Mouse (Mus musculus) olfactory bulb, adult 2 months (tissue): ENCODE results near the gene Ctcf. TPM values are rescaled to one million over a fixed set of nuclear protein-coding genes. Genes with fewer than 3 reads are reported as not detected.

Experiments
- H3K27ac ChIP-seq: fragments of 200-500 bp; 2 replicates; pipeline ENCODE4 v1.5.1; 2012; ENCODE audit warnings: low read depth, low read length; ENCODE audit not compliant: insufficient read depth
- H3K4me1 ChIP-seq: fragments of 200-500 bp; 2 replicates; pipeline ENCODE4 v1.6.1; 2012; ENCODE audit warnings: low read length; ENCODE audit not compliant: control insufficient read depth, insufficient read depth
- H3K4me3 ChIP-seq: fragments of 200-500 bp; 2 replicates; pipeline ENCODE4 v1.5.1; 2012; ENCODE audit warnings: mild to moderate bottlenecking, low read depth, low read length, moderate library complexity; ENCODE audit not compliant: insufficient read depth
- CTCF ChIP-seq: fragments of 200-500 bp; IDR thresholded peaks from 2 replicates; pipeline ENCODE4 v1.5.1; 2012; ENCODE audit warnings: low read depth, mild to moderate bottlenecking, low read length, moderate library complexity; ENCODE audit not compliant: insufficient read depth
- POLR2A ChIP-seq: fragments of 200-500 bp; IDR thresholded peaks from 2 replicates; pipeline ENCODE4 v1.6.1; 2012; ENCODE audit warnings: mild to moderate bottlenecking, low read depth, low read length, moderate library complexity; ENCODE audit not compliant: insufficient read depth
- WGBS: fragments of 180-500 bp; shearing (Covaris S2); methylation state at CpG from one replicate; pipeline ENCODE4 v1.1.7; 2018; 5-methylcytosine and 5-hydroxymethylcytosine counted together
- polyA plus RNA-seq: library from polyadenylated mRNA; stranded (reverse); fragments of >200 nt; gene quantifications from 2 replicates; pipeline ENCODE4 v1.2.4, GENCODE M21; 2012; ENCODE audit warnings: low replicate concordance; ENCODE audit not compliant: missing spikeins, insufficient read depth, insufficient read length

The Ctcf gene
- polyA plus RNA-seq, 1 experiment, result not detected

DNA sequence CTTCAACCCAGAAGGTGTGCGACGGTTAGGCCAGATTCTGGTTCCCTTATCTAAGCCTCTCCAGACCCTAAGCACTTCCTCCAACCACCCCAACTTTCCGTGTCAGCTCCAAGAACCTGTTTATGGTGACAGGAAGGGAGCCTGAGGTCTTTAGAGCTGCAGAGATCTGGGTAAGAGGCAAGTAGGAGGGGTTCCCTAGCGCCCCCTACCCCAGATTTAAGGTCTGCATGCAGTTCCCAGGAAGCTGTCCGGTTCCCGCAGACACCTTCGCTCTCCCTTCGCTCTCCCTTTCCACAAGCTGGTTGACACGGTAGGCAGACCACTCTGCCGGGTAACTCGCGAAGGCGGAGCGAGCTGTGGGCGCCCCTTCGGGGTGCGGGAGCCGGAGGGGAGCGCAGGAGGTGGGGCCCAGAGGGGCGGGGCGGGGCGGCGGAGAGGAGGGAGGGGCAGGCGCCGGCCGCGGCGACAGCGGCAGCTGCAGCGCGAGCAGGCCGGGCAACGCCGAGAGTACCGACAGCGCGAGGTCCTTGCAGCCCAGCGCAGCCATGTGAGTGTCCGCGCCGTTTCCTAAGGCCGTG lies 31.5 kb upstream of the Ctcf start, which contains the start of gene Ripor1:
Ripor1 (plus strand) TSS at position 452 of the 578 bp plus-strand sequence.
- Histone ChIP-seq H3K27ac (peak within 1 kb of the TSS; percentile 95), H3K4me3 (peak within 1 kb of the TSS; percentile 89), H3K4me1 (peaks cover 20% of the 10 kb centered on the region)
- TF ChIP-seq POLR2A (peak; percentile 65; the same call in 1 of the 2 replicates), CTCF (peak; percentile 88)
- under 1% methylated on average over 31 of the region's 42 CpGs for WGBS

DNA sequence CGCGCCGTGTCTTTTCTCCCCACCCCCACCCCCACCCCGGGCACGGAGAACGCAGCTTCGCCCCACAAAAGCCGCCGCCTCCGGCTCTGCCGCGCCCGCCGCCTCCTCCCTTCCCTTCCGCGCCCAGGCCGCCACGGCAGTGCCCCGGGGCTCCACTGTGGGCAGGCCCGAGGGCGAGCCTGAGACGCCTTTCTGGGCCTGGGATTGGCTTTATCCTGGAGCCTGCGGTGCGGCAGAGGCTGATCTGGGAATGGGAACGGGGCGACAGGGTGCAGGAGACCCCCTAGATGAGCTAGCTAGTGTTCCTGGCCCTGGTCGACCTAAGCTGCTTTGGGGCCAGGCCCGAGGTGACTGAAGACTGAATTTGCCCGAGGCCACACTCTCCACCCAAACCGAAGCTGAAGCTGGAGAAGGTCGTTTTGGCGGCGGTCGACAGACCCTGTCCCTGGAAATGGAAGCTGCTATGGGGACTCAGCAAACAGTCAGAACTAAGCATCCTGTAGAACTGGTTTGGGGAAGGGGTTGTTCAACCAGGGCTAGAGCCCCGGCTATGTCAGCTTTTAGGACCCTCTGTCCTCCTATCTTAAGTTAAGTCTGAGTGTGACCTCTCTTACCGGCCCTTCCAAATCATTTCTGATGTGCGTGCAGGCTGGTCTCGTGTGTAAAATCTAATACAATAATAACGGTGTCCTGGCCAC lies 30.7 kb upstream of the Ctcf start:
- no peak for TF ChIP-seq CTCF
- TF ChIP-seq POLR2A, result no peak
- peak overlapping the region; percentile 95 for H3K27ac ChIP-seq
- under 1% methylated on average over 39 of the region's 39 CpGs for WGBS

DNA sequence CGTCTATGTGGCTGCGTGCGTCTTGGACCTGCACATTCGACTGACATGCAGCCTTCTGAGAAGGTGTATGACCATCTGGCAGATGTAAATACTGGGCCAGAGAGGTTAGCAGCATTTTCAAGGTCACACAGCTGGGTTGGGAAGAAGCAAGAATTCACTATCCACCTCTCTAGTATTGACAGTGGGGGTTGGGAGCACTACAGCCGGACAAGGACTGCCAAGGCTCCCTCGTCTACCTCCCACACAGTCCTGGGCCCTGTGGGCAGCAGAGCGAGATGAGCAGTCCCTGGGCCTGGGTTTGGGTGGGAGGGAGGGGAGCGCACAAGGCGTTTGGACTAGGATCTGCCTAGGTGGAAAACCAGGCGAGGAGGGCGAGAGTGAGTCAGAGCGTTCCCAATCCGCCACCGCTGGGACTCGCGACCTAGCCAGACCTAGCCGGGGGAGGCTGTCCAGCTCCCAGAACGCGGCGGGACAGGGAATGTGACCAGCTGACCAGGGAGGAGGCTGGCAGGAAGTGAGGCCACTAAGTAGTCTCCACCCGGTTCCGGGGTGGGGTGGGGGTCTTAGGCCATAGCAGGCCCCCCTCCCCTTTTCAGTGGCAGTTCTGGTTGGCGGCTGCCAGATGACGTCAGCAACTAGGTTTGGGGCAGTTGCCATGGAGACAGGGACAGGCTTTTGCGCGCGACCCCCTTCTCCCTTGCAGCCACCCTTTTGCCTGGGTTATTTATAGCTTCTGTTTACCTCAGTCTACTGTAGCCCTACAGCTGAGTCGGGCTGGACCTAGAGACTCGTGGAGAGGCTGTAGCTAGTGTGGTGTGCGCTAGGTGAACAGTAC lies 30.0 kb upstream of the Ctcf start:
- WGBS, result under 1% methylated on average over 30 of the region's 30 CpGs
- peak overlapping the region; percentile 89 for H3K4me3 ChIP-seq
- TF ChIP-seq CTCF, result no peak
- peak; percentile 68 for TF ChIP-seq POLR2A
- H3K4me1 ChIP-seq, result peaks cover 17% of the 10 kb centered on the region
- peak overlapping the region; percentile 95 for H3K27ac ChIP-seq

More for the DNA sequence above, 30.7 kb upstream of the Ctcf start:
- H3K4me3 ChIP-seq, result peak overlapping the region; percentile 89
- peaks cover 20% of the 10 kb centered on the region for H3K4me1 ChIP-seq

DNA sequence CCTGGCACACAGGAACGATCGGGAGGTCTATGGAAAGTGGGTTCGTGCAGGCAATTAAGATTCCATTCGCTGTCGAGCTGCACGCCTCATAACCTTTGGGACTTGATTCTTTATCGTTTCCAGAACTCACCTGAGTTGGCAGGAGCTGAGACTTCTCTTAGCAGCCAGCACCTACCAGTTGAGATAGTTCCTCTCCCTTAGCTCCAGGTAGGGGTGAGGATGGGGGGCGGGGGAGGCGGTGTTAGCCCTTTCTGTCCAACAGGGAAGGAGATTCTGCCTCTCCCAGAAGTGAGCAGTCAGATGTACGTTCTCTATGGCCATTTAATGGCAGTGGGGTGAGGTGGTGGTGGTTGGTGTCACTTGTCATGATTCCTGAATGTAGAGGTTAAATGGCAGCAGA lies 29.3 kb upstream of the Ctcf start:
- Histone ChIP-seq H3K4me3 (peak overlapping the region; percentile 89), H3K27ac (peak overlapping the region; percentile 95), H3K4me1 (peaks cover 19% of the 10 kb centered on the region)
- TF ChIP-seq CTCF (no peak), POLR2A (no peak)
- WGBS, result 2% methylated on average over 10 of the region's 10 CpGs

DNA sequence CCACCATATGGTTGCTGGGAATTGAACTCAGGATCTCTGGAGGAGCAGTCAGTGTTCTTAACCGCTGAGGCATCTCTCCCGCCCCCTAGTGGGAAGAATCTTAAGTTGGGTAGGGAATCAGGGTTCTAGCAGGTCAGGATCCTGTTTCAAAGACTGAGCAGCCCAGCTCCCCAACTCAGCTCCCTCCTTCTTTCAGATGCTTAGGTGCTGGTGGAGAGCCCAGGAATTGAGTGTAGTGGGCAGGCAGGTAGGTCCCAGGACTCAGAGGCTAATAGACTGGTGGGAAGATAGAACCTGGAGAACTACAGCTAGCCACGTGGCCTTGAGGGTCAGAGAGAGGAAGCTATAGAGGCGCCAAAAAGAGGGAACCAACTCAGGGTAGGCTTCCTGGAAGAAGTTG lies 28.7 kb upstream of the Ctcf start:
- Histone ChIP-seq H3K4me1 (peaks cover 17% of the 10 kb centered on the region), H3K4me3 (no peak overlapping the region), H3K27ac (no peak overlapping the region)
- TF ChIP-seq POLR2A (no peak), CTCF (no peak)
- 34% methylated on average over 4 of the region's 4 CpGs for WGBS

DNA sequence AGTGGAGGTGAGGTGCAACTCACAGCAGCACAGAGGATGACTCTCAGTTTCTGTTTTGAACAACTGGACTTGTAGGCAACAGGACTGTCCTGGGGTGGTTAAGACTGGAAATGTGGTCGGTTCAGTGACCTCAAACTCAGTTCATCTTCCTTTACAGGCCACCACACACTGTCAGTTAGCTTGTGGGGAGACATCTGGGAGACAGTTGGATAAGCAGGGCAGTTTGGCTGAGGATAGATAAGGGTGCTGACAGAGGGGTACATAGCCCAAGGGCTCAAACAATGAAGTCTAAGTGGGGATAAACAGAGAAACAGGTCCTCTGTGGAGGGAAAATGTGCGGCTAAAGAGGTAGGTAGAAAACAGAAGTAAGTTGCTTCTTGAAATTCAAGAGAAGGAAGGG lies 27.0 kb upstream of the Ctcf start:
- TF ChIP-seq POLR2A (no peak), CTCF (no peak)
- no peak overlapping the region for H3K27ac ChIP-seq
- peaks cover 32% of the 10 kb centered on the region for H3K4me1 ChIP-seq
- WGBS, result 78% methylated on average over 2 of the region's 2 CpGs
- no peak overlapping the region for H3K4me3 ChIP-seq

DNA sequence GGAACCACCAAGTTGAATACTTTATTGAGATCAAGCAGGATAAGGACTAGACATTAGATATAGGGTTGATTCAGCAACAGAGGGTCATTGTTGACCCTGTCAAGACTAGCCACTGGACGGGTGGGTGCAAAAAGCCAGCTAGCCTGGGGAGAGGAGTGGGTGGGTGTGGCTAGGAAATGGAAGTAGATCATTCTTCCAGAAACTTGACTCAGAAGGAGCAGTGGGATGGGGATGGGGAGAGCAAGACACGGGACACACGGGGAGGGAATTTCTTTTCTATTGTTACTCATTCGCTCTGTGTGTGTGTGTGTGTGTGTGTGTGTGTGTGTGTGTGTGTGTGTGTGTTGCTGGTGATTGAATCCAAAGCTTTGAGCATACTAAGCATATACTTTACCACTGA lies 26.6 kb upstream of the Ctcf start:
- no peak overlapping the region for H3K4me3 ChIP-seq
- TF ChIP-seq POLR2A (no peak), CTCF (no peak)
- peaks cover 34% of the 10 kb centered on the region for H3K4me1 ChIP-seq
- no peak overlapping the region for H3K27ac ChIP-seq
- WGBS, result 50% methylated on average over 4 of the region's 4 CpGs

DNA sequence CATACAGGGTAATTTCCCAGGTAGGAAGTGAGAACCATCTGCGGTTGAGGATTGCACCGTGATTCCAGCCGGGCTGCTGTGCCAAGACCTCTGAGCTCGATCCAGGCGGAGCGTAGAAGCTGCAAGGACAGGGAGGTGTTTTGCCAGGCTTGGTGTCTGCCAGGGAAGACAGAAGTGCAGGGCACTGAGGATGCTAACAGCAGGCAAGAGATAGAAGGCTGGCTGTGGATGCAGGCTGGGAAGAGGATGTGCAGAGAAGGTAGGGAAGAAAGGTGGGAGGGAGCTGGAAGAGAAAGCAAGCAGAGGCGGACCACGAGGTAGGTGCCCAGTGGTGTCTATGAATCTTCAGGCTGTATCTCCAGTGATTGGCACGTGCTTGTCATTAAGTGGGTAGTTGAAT lies 24.5 kb upstream of the Ctcf start:
- H3K4me3 ChIP-seq, result no peak overlapping the region
- TF ChIP-seq POLR2A, result no peak
- no peak for TF ChIP-seq CTCF
- peaks cover 43% of the 10 kb centered on the region for H3K4me1 ChIP-seq
- WGBS, result 74% methylated on average over 9 of the region's 9 CpGs
- H3K27ac ChIP-seq, result no peak overlapping the region

DNA sequence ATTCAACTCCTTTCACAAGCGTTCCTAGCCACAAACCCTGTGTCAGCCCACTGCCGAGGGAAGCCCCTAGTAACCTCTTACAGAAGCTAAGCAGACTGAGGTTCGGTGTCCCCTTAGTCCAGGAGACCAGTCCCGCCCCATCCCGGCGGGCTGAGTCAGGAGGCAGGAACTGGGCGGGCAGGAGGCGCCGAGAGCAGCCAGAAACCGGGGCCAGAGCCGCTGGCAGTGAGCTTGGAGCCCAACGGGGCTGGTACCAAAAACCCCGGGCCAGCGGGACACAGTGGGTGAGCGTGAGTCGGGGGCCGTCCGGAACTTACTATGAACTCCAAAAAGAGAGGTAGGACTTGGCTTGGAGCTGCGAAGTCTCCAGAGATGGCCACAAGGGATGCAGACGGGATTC lies 23.3 kb upstream of the Ctcf start:
- peak overlapping the region; percentile 16 for H3K4me3 ChIP-seq
- no peak overlapping the region for H3K27ac ChIP-seq
- TF ChIP-seq CTCF (no peak), POLR2A (no peak)
- WGBS, result 13% methylated on average over 20 of the region's 20 CpGs
- H3K4me1 ChIP-seq, result peaks cover 42% of the 10 kb centered on the region
